In the genomic region with DNA sequence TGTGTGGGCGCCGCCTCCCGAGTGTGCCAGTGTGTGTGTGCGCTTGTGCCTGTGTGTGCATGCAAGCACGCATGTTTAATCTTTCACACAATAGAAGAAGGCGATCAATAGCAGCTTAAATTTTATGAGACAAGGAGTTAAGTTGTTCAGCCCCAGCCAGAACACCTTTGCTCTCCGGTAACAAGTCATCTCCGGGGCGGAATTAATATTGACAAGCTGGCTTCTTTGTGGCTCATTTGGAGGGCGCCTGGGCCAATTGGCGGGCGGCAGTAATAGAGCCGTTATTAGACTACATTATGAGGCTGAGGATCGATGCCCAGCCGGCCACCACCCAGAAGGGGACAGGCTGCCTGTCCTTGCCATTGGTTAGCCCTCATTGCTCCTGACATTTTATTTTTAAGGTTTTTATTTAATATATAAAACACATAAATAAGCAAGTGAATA, we compare ENCODE assay signal across 12 mouse cellular contexts.
A peak's percentile ranks its signal among the peaks of the same experiment; 100 is the strongest.
DNase-seq lines count a peak whose midpoint lies in the region; ATAC-seq and TF ChIP-seq lines count a peak whose summit lies in the region.
"Had no signal": no experiment of that assay in that cellular context is flagged by ENCODE, and none has a peak within 500 bp of the region (broad histone marks: within the 10 kb centered on the region; RNA-seq: fewer than 3 reads in every experiment).

No protein-coding gene starts in this region.

- H3K36me3 ChIP-seq in ES-E14 (ENCODE audit: control insufficient read depth, insufficient read depth, low read length, poor library complexity, severe bottlenecking), result no peaks in the 10 kb centered on the region
- H3K36me3 ChIP-seq in midbrain, embryonic 15.5 days (replicated peaks), result no peaks in the 10 kb centered on the region
- H3K36me3 ChIP-seq: embryonic facial prominence, embryonic 13.5 days; liver, embryonic 13.5 days had no signal

- intact Hi-C loops in heart, postnatal 10 days (cut with DNase I), result no loop called here

- H3K27ac ChIP-seq in ES-E14 (ENCODE audit: insufficient read depth, low read depth, low read length, poor library complexity, severe bottlenecking), result no peak overlapping the region
- peak overlapping the region; percentile 70 for H3K27ac ChIP-seq in midbrain, embryonic 15.5 days
- H3K27ac ChIP-seq: embryonic facial prominence, embryonic 13.5 days; liver, embryonic 13.5 days had no signal

- H3K27me3 ChIP-seq in midbrain, embryonic 15.5 days (replicated peaks), result peaks cover 20% of the 10 kb centered on the region
- H3K27me3 ChIP-seq: embryonic facial prominence, embryonic 13.5 days; liver, embryonic 13.5 days had no signal

- H3K4me1 ChIP-seq in ES-E14 (ENCODE audit: control insufficient read depth in 2 of 2, insufficient read depth in 2 of 2, low read length in 2 of 2, poor library complexity in 1 of 2), result 0 out of 4 replicates have a peak, but pooled peaks cover 0 to 1% of the 10 kb centered on the region in 2 experiments
- H3K4me1 ChIP-seq in midbrain, embryonic 15.5 days, result peaks cover 12% of the 10 kb centered on the region
- H3K4me1 ChIP-seq: embryonic facial prominence, embryonic 13.5 days; liver, embryonic 13.5 days had no signal

- ATAC-seq in midbrain, embryonic 15.5 days (replicated peaks), result peak; percentile 66
- ATAC-seq: intestine, postnatal 0 days had no signal

- no peak overlapping the region for H3K9ac ChIP-seq in ES-E14 (ENCODE audit: insufficient read depth, low read depth, low read length, poor library complexity, severe bottlenecking)
- H3K9ac ChIP-seq in midbrain, embryonic 15.5 days, result peak overlapping the region; percentile 23; the same call in 1 of the 2 replicates
- H3K9ac ChIP-seq: embryonic facial prominence, embryonic 13.5 days; liver, embryonic 13.5 days had no signal

- in situ Hi-C loops in ES-E14 (cut with MboI; ENCODE audit: low sequenced_read_pairs in 2 of 2, unreplicated experiment in 2 of 2), result no loop called here

- peak; percentile 66 for DNase-seq in heart, adult 11 months
- DNase-seq in heart, postnatal 10 days, result no peak
- no peak for DNase-seq in ES-E14 (ENCODE audit: low read depth, low spot score)
- peak; percentile 11 to 15 for DNase-seq in frontal cortex, postnatal 36 days (ENCODE audit: low spot score in 2 of 2)
- no peak for DNase-seq in yolk sac, embryonic 10.5 days (ENCODE audit: low spot score)
- no peak for DNase-seq in urinary bladder, postnatal 25 days (ENCODE audit: low spot score)
- DNase-seq in T-cell, adult 2 months (ENCODE audit: low spot score), result no peak
- DNase-seq: adrenal gland, adult 8-10 months; liver, embryonic 13.5 days had no signal

- no peaks in the 10 kb centered on the region for H3K9me3 ChIP-seq in ES-E14 (ENCODE audit: control insufficient read depth, insufficient read depth, low read depth, low read length)
- no peaks in the 10 kb centered on the region for H3K9me3 ChIP-seq in midbrain, embryonic 15.5 days
- H3K9me3 ChIP-seq: embryonic facial prominence, embryonic 13.5 days; liver, embryonic 13.5 days had no signal

- WGBS in midbrain, embryonic 15.5 days, result 20% methylated on average over 15 of the region's 15 CpGs

- peak overlapping the region; percentile 46 for H3K4me2 ChIP-seq in midbrain, embryonic 15.5 days
- H3K4me2 ChIP-seq: embryonic facial prominence, embryonic 13.5 days; liver, embryonic 13.5 days had no signal

- H3K4me3 ChIP-seq in ES-E14 (ENCODE audit: insufficient read depth in 1 of 2, low read depth in 1 of 2, low read length in 2 of 2, poor library complexity in 1 of 2, severe bottlenecking in 1 of 2), result peak overlapping the region; percentile 14 to 28; a peak in 2 of 4 replicates
- H3K4me3 ChIP-seq in midbrain, embryonic 15.5 days, result peak overlapping the region; percentile 27
- H3K4me3 ChIP-seq: embryonic facial prominence, embryonic 13.5 days; liver, embryonic 13.5 days had no signal

TF ChIP-seq in ES-E14, 5 proteins besides CTCF, POLR2A, EP300 and RAD21:
- no peak for TF ChIP-seq ZNF384 (IDR thresholded peaks at IDR 0.05; ENCODE audit: low read depth, low read length)
- no peak for TF ChIP-seq MAFK (IDR thresholded peaks at IDR 0.05; ENCODE audit: insufficient read depth, low read depth, low read length)
- no peak for TF ChIP-seq ZC3H11A (IDR thresholded peaks at IDR 0.05; ENCODE audit: borderline replicate concordance, low read depth, low read length)
- TF ChIP-seq CHD2 (IDR thresholded peaks at IDR 0.05; ENCODE audit: low read depth, low read length), result no peak
- TF ChIP-seq HCFC1 (IDR thresholded peaks at IDR 0.05; ENCODE audit: borderline replicate concordance, insufficient read depth, low read length), result no peak

Comparison
In these comparisons a context has a peak if more than half of its experiments do, and no peak if none do; other contexts are left out.
1. DNase-seq: peak in heart, adult 11 months (single experiment) and frontal cortex, postnatal 36 days (2 of 2); none in heart, postnatal 10 days (0 of 2), ES-E14 (single experiment), yolk sac, embryonic 10.5 days (single experiment), urinary bladder, postnatal 25 days (single experiment) and T-cell, adult 2 months (single experiment).